Mouse (Mus musculus): ENCODE measurements around the gene Wipi1. TPM values are rescaled to one million over a fixed set of nuclear protein-coding genes. Genes with fewer than 3 reads are reported as not detected.

Gene Wipi1
- polyA plus RNA-seq, 2 experiments: 36.9 to 37.5 TPM

GRCm38 (mm10) chr11:109569007-109569618 is 42.7 kb downstream of the Wipi1 start:
- no peak for TF ChIP-seq POLR2A (IDR thresholded peaks at IDR 0.05; ENCODE audit: borderline replicate concordance, extremely low read depth, insufficient read depth, insufficient read length)
- H3K27ac ChIP-seq (replicated peaks; ENCODE audit: low read depth, low read length): no peak overlapping the region
- no peaks in the 10 kb centered on the region for H3K9me3 ChIP-seq (ENCODE audit: control insufficient read depth, low read length)
- no peak overlapping the region for H3K4me2 ChIP-seq (replicated peaks; ENCODE audit: low read depth, low read length, severe bottlenecking)
- H3K36me3 ChIP-seq (ENCODE audit: control insufficient read depth, insufficient read depth, low read length): peaks cover 3% of the 10 kb centered on the region; the same call in 1 of the 2 replicates
- no peaks in the 10 kb centered on the region for H3K4me1 ChIP-seq (ENCODE audit: control insufficient read depth, insufficient read depth, low read length)
- ATAC-seq (ENCODE audit: low FRiP score, low read depth) (no peak), DNase-seq (ENCODE audit: low spot score) (no peak)
- no peak overlapping the region for H3K9ac ChIP-seq (ENCODE audit: low read depth, low read length, severe bottlenecking)
- H3K4me3 ChIP-seq (replicated peaks; ENCODE audit: low read length): no peak overlapping the region
- WGBS: 78% methylated on average over 12 of the region's 12 CpGs
- no peaks in the 10 kb centered on the region for H3K27me3 ChIP-seq (ENCODE audit: control insufficient read depth, insufficient read depth, low read length)

GRCm38 (mm10) chr11:109564466-109565214 is 47.1 kb downstream of the Wipi1 start:
- Histone ChIP-seq H3K36me3 (ENCODE audit: control insufficient read depth, insufficient read depth, low read length) (no peaks in the 10 kb centered on the region), H3K4me3 (replicated peaks; ENCODE audit: low read length) (no peak overlapping the region), H3K9ac (ENCODE audit: low read depth, low read length, severe bottlenecking) (no peak overlapping the region), H3K27ac (replicated peaks; ENCODE audit: low read depth, low read length) (no peak overlapping the region), H3K9me3 (ENCODE audit: control insufficient read depth, low read length) (no peaks in the 10 kb centered on the region), H3K4me2 (replicated peaks; ENCODE audit: low read depth, low read length, severe bottlenecking) (no peak overlapping the region), H3K4me1 (ENCODE audit: control insufficient read depth, insufficient read depth, low read length) (peaks cover 9% of the 10 kb centered on the region), H3K27me3 (ENCODE audit: control insufficient read depth, insufficient read depth, low read length) (no peaks in the 10 kb centered on the region)
- DNase-seq (ENCODE audit: low spot score) (no peak), ATAC-seq (ENCODE audit: low FRiP score, low read depth) (no peak)
- 63% methylated on average over 15 of the region's 15 CpGs for WGBS
- TF ChIP-seq POLR2A (IDR thresholded peaks at IDR 0.05; ENCODE audit: borderline replicate concordance, extremely low read depth, insufficient read depth, insufficient read length): no peak

- TF ChIP-seq POLR2A (IDR thresholded peaks at IDR 0.05; ENCODE audit: borderline replicate concordance, extremely low read depth, insufficient read depth, insufficient read length): no peak
- ATAC-seq (ENCODE audit: low FRiP score, low read depth): no peak
These were observed 48.1 kb downstream of the Wipi1 start for GRCm38 (mm10) chr11:109563708-109564107.

GRCm38 (mm10) chr11:109561445-109561844 is 50.3 kb downstream of the Wipi1 start:
- 29% methylated on average over 3 of the region's 3 CpGs for WGBS
- no peaks in the 10 kb centered on the region for H3K27me3 ChIP-seq (ENCODE audit: control insufficient read depth, insufficient read depth, low read length)
- ATAC-seq (ENCODE audit: low FRiP score, low read depth): no peak; the same call in 1 of the 2 replicates
- peaks cover 9% of the 10 kb centered on the region for H3K4me1 ChIP-seq (ENCODE audit: control insufficient read depth, insufficient read depth, low read length)
- no peak for TF ChIP-seq POLR2A (IDR thresholded peaks at IDR 0.05; ENCODE audit: borderline replicate concordance, extremely low read depth, insufficient read depth, insufficient read length)
- no peak overlapping the region for H3K9ac ChIP-seq (ENCODE audit: low read depth, low read length, severe bottlenecking)
- H3K36me3 ChIP-seq (ENCODE audit: control insufficient read depth, insufficient read depth, low read length): no peaks in the 10 kb centered on the region
- no peak overlapping the region for H3K4me3 ChIP-seq (replicated peaks; ENCODE audit: low read length)
- no peak overlapping the region for H3K4me2 ChIP-seq (replicated peaks; ENCODE audit: low read depth, low read length, severe bottlenecking)
- no peak overlapping the region for H3K27ac ChIP-seq (replicated peaks; ENCODE audit: low read depth, low read length)
- DNase-seq (ENCODE audit: low spot score): no peak
- no peaks in the 10 kb centered on the region for H3K9me3 ChIP-seq (ENCODE audit: control insufficient read depth, low read length)

More at GRCm38 (mm10) chr11:109563708-109564107, 48.1 kb downstream of the Wipi1 start:
- Histone ChIP-seq H3K9me3 (ENCODE audit: control insufficient read depth, low read length) (no peaks in the 10 kb centered on the region), H3K27me3 (ENCODE audit: control insufficient read depth, insufficient read depth, low read length) (no peaks in the 10 kb centered on the region), H3K4me2 (replicated peaks; ENCODE audit: low read depth, low read length, severe bottlenecking) (no peak overlapping the region), H3K27ac (replicated peaks; ENCODE audit: low read depth, low read length) (no peak overlapping the region), H3K4me3 (replicated peaks; ENCODE audit: low read length) (no peak overlapping the region), H3K9ac (ENCODE audit: low read depth, low read length, severe bottlenecking) (no peak overlapping the region), H3K4me1 (ENCODE audit: control insufficient read depth, insufficient read depth, low read length) (peaks cover 9% of the 10 kb centered on the region), H3K36me3 (ENCODE audit: control insufficient read depth, insufficient read depth, low read length) (no peaks in the 10 kb centered on the region)
- 82% methylated on average over 4 of the region's 4 CpGs for WGBS
- no peak for DNase-seq (ENCODE audit: low spot score)

GRCm38 (mm10) chr11:109560793-109561257 is 50.9 kb downstream of the Wipi1 start:
- H3K27ac ChIP-seq (replicated peaks; ENCODE audit: low read depth, low read length): no peak overlapping the region
- H3K4me2 ChIP-seq (replicated peaks; ENCODE audit: low read depth, low read length, severe bottlenecking): no peak overlapping the region
- peak; percentile 45 for DNase-seq (ENCODE audit: low spot score)
- H3K27me3 ChIP-seq (ENCODE audit: control insufficient read depth, insufficient read depth, low read length): no peaks in the 10 kb centered on the region
- H3K9ac ChIP-seq (ENCODE audit: low read depth, low read length, severe bottlenecking): no peak overlapping the region
- 30% methylated on average over 9 of the region's 9 CpGs for WGBS
- TF ChIP-seq POLR2A (IDR thresholded peaks at IDR 0.05; ENCODE audit: borderline replicate concordance, extremely low read depth, insufficient read depth, insufficient read length): no peak
- no peaks in the 10 kb centered on the region for H3K9me3 ChIP-seq (ENCODE audit: control insufficient read depth, low read length)
- no peaks in the 10 kb centered on the region for H3K36me3 ChIP-seq (ENCODE audit: control insufficient read depth, insufficient read depth, low read length)
- H3K4me1 ChIP-seq (ENCODE audit: control insufficient read depth, insufficient read depth, low read length): peaks cover 9% of the 10 kb centered on the region
- H3K4me3 ChIP-seq (replicated peaks; ENCODE audit: low read length): no peak overlapping the region
- no peak; the same call in 1 of the 2 replicates for ATAC-seq (ENCODE audit: low FRiP score, low read depth)

Data from limb, embryonic 14.5 days (tissue).